Comparison of ENCODE assay signal across 25 mouse cellular contexts in the genomic region with DNA sequence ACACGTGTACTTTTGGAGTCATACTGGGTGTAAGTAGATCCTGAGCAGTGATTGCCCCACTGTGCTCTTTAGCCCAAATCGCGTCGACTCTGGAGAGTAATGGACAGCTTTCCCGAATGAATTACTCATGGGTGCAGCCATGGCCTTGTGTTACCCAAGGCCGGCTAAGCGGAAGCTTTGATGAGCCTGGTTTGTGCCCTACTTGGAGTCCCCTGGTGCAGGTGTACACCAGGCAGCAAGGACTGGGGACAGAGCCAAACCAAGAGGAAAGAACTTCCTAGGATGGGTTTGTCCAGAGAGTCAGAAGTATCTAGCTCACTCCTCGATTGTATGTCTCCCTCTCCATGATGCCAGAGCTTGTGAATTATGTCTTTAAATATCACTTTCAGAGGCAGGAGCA.
"Had no signal": no experiment of that assay in that cellular context is flagged by ENCODE, and none has a peak within 500 bp of the region (broad histone marks: within the 10 kb centered on the region; RNA-seq: fewer than 3 reads in every experiment).

No protein-coding gene starts in this region.

- DNase-seq: gastrocnemius, adult 2 months; gastrocnemius, postnatal 10 days; gastrocnemius, postnatal 25 days; heart, adult 18-20 months; heart, postnatal 10 days; kidney, adult 11 months; kidney, adult 2 months; kidney, postnatal 14 days; kidney, postnatal 36 days; layer of hippocampus, adult 9-11 months; liver; liver, embryonic 13.5 days had no signal

- H3K27me3 ChIP-seq: heart, embryonic 12.5 days; hindbrain, embryonic 15.5 days; kidney, embryonic 15.5 days; limb, embryonic 12.5 days; liver, embryonic 13.5 days; liver, embryonic 15.5 days had no signal

- H3K36me3 ChIP-seq: heart, embryonic 10.5 days; heart, embryonic 12.5 days; hindbrain, embryonic 13.5 days; hindbrain, embryonic 15.5 days; kidney, embryonic 15.5 days; limb, embryonic 10.5 days; limb, embryonic 12.5 days; liver, embryonic 13.5 days; liver, embryonic 15.5 days had no signal

- H3K4me1 ChIP-seq: heart, embryonic 12.5 days; kidney, embryonic 15.5 days; liver, embryonic 13.5 days; liver, embryonic 15.5 days had no signal

- H3K27ac ChIP-seq: gastrocnemius, adult 2 months; heart, embryonic 10.5 days; hindbrain, embryonic 13.5 days; hindbrain, embryonic 15.5 days; hindbrain, postnatal 0 days; kidney, embryonic 15.5 days; kidney, postnatal 0 days; left cerebral cortex, adult 2 months; limb, embryonic 10.5 days; limb, embryonic 12.5 days; liver, embryonic 13.5 days; liver, embryonic 15.5 days had no signal

- ATAC-seq: hindbrain, postnatal 0 days; intestine, embryonic 16.5 days had no signal

- H3K9me3 ChIP-seq: heart, embryonic 10.5 days; heart, embryonic 12.5 days; hindbrain, embryonic 13.5 days; hindbrain, embryonic 15.5 days; kidney, embryonic 15.5 days; limb, embryonic 10.5 days; limb, embryonic 12.5 days; liver, embryonic 13.5 days; liver, embryonic 15.5 days had no signal

- H3K4me2 ChIP-seq: heart, embryonic 12.5 days; hindbrain, embryonic 13.5 days; hindbrain, embryonic 15.5 days; kidney, embryonic 15.5 days; limb, embryonic 12.5 days; liver, embryonic 11.5 days; liver, embryonic 13.5 days; liver, embryonic 15.5 days had no signal

- H3K9ac ChIP-seq: heart, embryonic 12.5 days; hindbrain, embryonic 13.5 days; hindbrain, embryonic 15.5 days; kidney, embryonic 15.5 days; limb, embryonic 12.5 days; liver, embryonic 13.5 days; liver, embryonic 15.5 days had no signal

- H3K4me3 ChIP-seq: gastrocnemius, adult 2 months; heart, embryonic 10.5 days; heart, embryonic 12.5 days; hindbrain, embryonic 13.5 days; hindbrain, embryonic 15.5 days; kidney, embryonic 15.5 days; left cerebral cortex, adult 2 months; limb, embryonic 10.5 days; limb, embryonic 12.5 days; liver, embryonic 13.5 days; liver, embryonic 15.5 days had no signal
